Mouse (Mus musculus) G1E-ER4 (cell line): ENCODE data around the gene Pcsk6. TPM values are rescaled to one million over a fixed set of nuclear protein-coding genes. Genes with fewer than 3 reads are reported as not detected.

Experiments
- GATA1 ChIP-seq: IDR thresholded peaks from one replicate; pipeline ENCODE4 v1.8.0; 2012; ENCODE audit warnings: low read length, inconsistent platforms
- polyA plus RNA-seq: library from polyadenylated mRNA; stranded (reverse); fragments of >175 nt; gene quantifications from 2 replicates; pipeline ENCODE4 v1.2.3, GENCODE M21; 2012

The Pcsk6 gene
- polyA plus RNA-seq, 1 experiment: not detected

DNA sequence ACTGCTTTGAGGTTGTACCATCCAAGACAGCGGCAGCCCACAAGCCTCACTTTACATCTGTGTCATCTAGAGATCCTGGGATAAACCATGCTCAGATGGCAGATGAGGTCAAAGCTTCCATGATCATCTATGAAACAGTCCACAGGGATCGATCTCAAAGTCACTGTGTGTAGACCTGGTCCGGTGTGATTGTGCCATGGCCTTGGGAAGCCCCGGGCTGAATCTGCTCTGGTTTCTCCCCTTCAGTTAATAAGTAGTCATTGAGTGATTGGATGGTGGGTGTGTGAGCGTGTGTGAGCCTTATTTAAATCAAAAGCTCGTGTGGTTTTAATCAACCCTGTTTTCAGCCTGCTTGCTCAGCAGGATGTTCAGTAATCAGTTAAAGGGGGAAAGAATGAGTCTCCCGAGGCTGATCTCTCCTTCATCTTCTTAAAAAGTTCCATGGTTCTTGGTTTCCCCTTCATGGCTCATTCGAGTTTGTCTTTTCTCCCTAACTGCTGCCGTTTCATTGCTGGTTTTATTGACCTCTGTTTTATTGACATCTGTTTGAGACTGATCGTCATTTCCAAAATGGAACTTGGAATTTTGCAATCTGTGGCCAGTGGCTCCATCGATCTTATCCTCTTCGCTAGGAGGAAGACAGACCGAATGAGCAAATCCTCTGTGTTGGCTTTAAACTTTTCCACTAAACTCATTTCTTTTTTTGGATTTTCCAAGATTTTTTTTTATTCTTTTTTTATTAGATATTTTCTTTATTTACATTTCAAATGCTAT is 142.5 kb downstream of the Pcsk6 start:
- no peak for TF ChIP-seq GATA1

DNA sequence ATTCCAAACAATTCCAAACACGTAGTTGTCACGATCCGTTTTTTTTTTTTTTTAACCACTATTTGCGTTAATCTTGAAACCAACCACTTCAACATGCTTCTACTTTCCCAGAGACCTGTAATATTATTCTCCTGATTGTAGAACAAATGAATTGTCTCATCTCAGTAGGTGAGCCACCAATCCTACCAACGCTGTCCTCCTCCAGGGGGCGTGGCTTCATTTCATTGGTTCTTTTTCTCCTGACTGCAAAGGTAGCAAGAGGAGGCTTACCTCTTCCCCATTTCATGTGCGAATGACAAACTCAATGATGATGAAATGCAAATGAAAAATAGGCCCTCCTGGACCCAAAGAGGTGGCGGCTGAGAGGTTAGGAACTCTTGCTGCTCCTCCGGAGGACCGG is 143.5 kb downstream of the Pcsk6 start:
- no peak for TF ChIP-seq GATA1

DNA sequence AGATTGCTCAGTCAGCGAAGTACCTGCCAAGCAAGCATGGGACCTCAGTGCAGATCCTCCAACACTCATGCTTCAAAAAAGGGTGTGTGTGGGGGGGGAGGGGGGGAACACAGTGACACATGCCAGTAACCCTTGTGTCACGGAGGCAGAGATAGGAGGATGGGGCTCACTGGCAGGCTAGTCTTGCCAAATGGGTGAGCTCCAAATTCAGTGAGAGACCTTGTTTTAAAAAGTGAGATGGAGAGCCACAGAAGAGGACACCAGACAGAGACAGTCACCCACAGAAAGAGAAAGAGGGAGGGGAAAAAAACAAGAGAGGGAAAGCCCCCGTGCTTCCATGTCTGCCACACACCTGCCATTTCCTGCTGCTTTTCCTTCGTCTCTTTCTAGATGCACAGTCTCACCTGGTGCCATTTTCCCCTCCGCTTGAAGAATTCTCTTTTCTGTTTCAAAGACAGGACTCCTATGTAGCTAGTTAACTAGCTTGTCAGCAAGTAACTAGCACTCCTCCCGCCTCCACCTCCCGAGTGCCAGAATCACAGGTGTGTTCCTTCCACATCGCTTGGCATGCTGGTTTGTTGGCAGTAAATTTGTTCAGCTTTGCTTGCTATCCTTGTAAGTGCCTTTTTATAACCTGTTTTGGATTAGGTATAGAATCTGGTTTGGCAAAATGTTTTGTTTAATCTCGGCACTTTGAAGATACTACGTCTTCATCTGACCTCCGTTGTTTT is 146.8 kb downstream of the Pcsk6 start:
- TF ChIP-seq GATA1: no peak

DNA sequence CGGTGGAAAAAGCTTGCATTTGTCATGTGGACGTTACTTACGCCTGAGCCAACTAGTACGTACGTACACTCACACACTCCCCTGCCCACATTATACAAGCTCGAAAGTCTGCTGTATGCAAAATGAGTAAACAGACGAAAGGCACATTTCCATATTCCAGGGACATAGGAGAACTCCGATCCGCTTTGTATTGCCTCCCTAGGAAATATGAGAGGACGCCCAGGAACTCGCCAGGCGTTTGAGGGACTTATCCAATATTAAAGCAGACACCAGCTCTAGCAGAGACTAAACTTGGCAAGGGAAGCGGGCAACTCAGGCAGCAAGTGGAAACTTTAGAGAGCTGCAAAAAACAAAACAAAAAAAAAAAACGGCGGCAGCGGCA is 147.3 kb downstream of the Pcsk6 start:
- TF ChIP-seq GATA1: no peak

DNA sequence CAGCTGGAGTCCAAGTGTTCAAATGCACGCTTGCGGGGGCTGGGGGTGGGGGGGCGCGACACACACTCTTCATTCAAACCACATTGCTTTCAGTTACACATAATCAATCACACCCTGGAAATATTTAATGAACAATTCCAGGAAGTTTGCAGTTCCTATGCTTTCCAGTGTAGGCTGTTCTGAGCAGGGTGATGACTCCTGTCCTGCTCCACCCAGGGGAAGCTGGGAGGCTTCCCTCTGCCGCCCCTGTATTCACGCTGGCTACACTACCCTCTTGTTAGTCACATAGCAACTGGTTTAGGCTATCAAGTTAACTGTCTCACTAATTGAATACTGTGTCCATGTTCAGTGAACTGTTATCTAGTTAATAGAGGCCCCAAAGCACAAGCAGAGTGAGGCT is 149.0 kb downstream of the Pcsk6 start:
- no peak for TF ChIP-seq GATA1

DNA sequence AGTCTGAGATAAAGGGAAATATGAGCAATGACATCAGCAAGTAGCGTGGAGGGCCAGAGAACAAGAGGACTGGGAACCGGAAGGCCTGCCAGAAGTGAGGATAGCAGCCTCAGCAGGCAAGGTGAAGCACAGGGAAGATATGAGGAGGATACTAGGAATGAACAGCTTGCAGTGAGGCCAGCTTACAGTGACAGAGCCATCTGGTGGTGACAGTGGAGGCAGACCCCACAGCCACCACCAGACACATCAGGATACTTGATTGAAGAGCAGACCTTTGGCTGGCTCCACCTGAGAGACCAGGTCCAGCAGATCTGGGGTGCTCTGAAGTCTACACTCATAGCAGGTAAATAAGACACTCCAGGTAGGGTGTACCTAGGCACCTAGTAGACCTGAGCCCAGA is 166.2 kb downstream of the Pcsk6 start:
- TF ChIP-seq GATA1: no peak

DNA sequence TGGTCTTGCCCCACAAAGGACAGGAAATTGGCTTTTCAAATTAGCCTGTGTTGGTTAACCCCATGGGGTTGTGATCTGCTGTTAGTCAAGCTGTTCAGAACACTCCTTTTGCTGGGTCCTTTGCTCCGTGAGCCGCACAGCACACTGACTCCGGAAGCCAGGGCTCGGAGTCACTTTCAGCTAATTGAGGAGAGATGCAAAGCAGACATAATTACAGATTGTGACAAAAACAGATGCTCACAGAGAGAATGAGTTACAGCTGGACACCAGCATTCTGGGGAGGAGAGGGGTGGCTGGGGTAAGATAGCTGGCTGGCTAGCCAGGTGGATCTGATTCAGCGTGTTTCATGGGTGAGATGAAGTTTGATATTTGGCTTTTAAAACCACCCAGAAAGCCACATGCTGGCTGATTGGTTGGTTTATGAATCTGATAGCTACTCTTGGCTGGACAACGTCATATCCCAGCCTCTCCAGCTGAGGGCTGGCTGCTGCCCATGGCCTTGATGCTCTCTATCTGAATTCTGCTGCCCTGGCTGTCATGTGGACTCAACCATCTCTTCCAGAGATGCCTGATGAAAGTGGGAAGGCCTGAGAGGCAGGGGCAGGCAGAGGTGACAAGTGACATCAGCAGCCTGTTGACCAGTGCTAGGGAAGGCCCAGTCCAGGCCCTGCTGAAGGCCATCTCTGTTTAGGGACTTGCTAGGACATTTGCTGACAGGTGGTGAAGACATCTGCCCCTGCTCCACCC is 167.4 kb downstream of the Pcsk6 start:
- TF ChIP-seq GATA1: no peak

DNA sequence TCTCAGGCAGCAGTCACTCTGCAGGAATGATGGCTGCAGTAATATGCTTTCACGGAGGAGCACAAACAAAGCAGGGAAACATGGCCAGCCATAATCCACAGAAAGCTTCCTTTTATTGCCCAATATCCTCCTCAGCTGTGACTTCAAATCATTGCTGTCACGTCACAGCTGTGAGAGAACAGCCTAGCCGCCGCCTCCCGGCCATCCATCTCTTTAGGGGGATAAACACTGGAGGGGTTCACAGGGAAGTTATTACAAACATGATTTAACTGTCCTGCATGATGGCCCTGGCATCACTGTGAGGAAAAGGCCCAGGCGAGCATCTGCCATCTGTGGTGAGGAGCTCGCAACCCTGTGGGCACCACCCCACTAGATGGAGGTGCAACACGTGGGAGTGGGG is 175.3 kb downstream of the Pcsk6 start:
- TF ChIP-seq GATA1: no peak

DNA sequence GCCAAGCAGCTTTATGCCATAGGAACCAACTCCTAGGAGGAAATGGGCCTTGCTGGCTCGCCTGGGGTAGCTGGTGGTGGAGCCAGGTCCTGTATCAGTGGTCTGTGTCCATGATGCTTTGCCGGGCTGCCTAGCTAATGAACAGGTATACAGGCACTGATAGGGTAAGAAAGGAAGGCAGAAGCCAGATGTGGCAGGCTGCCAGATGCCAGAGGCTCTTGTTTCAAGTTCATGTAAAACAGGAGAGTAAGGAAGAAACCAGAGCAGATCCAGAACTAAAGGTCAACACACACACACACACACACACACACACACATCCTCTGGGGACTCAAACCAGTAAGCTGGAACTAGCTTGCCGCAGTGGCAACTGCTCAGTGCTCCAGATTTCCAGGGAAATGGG is 176.7 kb downstream of the Pcsk6 start:
- TF ChIP-seq GATA1: no peak

DNA sequence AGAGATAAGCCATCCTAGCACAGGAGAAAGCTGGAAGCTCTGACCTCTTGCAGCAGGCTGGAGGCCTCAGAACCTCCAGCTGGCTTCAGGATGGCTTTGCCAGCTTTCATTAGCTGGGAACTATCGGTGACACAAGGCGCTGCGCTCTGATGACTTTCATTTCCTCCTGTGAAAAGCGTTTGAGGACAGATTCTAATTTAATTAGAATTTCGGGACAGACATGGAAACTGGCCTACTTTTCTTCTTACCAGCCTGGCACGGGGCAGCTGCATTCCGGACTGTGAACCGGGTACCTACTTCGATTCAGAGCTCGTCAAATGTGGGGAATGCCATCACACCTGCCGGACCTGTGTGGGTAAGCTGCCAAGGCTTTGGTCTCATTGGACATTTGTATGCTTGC is 177.2 kb downstream of the Pcsk6 start:
- no peak for TF ChIP-seq GATA1

DNA sequence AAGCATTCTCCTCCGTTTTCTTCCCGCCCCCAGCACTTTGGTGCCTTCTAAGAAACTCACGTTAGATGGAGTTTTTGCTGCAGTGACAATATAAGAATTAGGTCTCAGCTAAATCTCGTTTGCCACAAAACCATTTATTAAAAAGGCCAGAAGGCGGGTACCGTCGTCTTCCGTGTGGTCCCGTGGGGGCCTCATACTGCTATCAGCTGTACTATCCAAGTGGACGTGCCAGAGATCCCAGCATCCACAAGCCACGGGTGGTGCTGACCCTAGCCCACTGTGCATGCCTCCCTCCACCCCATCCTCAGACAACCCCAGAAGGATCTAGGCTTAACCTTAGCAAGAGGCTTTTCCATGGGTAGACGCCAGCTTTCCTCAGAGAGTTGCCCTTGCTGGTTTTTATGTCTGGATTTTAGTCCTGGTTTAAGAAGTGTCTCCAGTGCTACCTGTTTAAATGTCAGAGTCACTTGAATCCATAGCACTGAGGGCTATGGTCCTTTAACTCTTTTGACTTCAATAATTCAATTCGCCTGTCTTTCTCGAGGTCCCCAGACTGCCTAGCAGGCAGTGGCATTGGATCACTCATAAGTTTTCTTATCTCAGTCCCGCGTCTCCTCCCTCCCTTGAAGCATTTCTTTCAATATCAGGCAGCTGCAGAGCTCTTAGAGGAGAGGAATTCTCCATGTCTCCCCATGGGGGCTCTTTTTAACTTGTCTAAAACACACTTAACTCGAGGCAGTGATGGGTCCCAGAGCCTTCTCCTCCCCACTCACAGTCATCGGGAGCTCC is 178.7 kb downstream of the Pcsk6 start:
- TF ChIP-seq GATA1: no peak

DNA sequence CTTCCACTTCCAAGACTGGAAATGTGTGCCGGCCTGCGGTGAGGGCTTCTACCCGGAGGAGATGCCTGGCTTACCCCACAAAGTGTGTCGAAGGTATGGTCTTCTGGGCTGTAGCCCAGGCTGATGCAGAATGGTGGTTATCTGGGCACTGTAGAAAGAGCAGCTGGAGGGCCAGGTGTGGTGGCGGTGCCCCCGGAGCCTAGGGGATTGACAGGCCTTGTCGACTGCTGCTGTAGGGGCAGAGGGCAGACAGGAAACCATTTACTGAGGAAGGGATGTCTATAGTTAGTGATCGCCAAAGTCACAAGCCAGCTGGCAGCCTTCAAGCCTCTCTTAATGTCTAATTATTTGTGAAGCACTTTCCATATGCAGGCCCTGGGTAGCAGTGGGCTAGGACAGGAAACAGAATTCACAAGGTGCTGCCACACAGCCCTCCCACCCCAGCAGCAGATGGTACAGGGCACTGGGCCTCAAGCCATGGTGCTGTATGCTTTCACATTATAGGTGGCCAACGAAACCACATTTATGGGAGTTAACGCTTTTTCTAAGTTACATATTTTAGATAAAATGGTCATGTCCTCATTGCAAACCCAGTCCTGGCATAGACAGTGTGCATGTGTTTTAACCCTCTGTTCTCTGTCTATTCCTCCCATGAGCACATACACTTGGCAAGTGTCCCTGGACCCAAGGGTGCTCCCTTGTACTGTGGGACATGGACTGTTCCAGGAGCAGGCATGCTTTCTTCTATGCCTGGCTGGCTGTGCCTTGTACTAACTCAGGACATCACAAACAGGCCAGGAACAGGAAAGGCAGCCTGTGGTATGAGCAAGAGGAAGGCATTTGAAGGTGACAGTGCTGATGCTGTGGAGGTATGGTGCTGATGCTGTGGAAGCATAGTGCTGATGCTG is 182.3 kb downstream of the Pcsk6 start, which contains the start of gene Gm45213:
TSS of gene Gm45213 (plus strand) at position 51 of the 908 bp plus-strand sequence.
- TF ChIP-seq GATA1: no peak

DNA sequence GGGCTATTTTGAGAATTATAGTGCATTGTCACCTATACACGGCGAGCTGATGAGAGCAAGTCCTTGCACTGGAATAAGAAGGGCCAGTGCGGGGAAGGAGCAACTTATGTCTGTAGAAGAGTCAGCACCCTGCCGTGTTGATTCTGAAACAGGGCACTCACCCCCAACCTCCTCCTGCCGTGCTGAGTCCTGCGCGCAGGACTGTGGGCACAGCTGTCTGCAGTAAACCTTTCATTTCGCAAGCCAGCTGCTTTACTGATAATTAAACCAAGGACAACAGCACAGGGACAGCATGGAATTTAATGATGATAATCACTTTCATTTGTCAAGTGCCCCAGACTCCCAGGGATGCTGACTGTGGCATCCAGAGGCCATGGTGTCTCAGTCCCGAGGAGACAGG is 183.1 kb downstream of the Pcsk6 start:
- no peak for TF ChIP-seq GATA1
